Mouse (Mus musculus): ENCODE measurements around the gene AW011738. TPM values are rescaled to one million over a fixed set of nuclear protein-coding genes. Genes with fewer than 3 reads are reported as not detected.

The AW011738 gene
- polyA plus RNA-seq, 1 experiment from 2014 or later: 0.93 TPM

DNA sequence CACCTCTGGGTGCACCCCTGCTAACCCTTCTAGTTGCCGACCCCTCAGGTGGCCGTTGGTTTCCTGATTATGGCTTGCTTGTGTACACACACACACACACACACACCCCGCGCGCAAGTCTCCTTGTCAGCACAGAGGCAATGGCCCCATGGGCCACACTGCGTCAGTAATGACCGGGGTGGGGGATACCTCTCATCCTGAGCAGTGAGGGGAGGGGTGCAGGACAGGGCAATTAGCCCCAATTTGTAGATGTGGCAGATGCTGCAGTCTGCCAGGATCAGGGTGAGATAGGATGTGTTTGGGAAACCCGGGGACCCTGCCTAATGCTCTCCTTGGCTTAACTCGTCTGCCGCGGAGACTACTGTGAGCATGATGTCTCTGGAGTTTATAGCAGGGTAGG is 46.5 kb downstream of the AW011738 start:
- H3K27me3 ChIP-seq (replicated peaks; ENCODE audit: control insufficient read depth, insufficient read depth, low read length): peaks cover 21% of the 10 kb centered on the region; the same call in 1 of the 2 replicates
- TF ChIP-seq CTCF (IDR thresholded peaks at IDR 0.05; ENCODE audit: low read depth): no peak
- no peaks in the 10 kb centered on the region for H3K9me3 ChIP-seq (ENCODE audit: control insufficient read depth)
- H3K9ac ChIP-seq (ENCODE audit: low read depth, low read length): no peak overlapping the region
- no peak overlapping the region for H3K4me3 ChIP-seq (ENCODE audit: low read depth, low read length)
- no peak overlapping the region for H3K4me2 ChIP-seq (replicated peaks; ENCODE audit: low read depth)
- ATAC-seq: no peak
- WGBS: 49% methylated on average over 11 of the region's 11 CpGs
- no peaks in the 10 kb centered on the region for H3K4me1 ChIP-seq (replicated peaks; ENCODE audit: control insufficient read depth, insufficient read depth, low read length)
- H3K36me3 ChIP-seq (ENCODE audit: control insufficient read depth, insufficient read depth): peaks cover 43% of the 10 kb centered on the region
- no peak overlapping the region for H3K27ac ChIP-seq (ENCODE audit: low read depth, low read length)

DNA sequence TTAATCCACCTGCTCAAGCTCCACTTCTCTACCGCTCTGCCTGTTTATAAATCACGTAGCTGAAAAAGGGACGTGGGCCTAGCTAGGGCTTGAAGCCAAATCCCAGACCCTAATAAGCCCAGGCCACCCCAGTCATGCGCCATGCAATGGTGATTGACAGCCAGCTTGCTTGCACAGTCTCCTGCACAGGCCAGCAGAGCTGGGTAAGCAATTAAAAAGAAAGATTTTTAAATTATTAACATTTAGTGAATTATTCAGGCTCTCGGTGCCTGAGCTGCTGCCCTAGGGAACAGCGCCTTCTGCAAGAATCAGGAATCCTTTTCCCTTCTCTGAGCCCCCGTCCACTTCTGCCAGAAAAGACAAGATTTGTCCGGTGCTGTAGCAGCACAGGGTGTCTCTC is 48.0 kb downstream of the AW011738 start:
- Histone ChIP-seq H3K36me3 (ENCODE audit: control insufficient read depth, insufficient read depth) (peaks cover 28% of the 10 kb centered on the region), H3K27ac (ENCODE audit: low read depth, low read length) (no peak overlapping the region), H3K4me1 (replicated peaks; ENCODE audit: control insufficient read depth, insufficient read depth, low read length) (no peaks in the 10 kb centered on the region), H3K4me3 (ENCODE audit: low read depth, low read length) (no peak overlapping the region), H3K9me3 (ENCODE audit: control insufficient read depth) (no peaks in the 10 kb centered on the region), H3K9ac (ENCODE audit: low read depth, low read length) (no peak overlapping the region), H3K27me3 (replicated peaks; ENCODE audit: control insufficient read depth, insufficient read depth, low read length) (peaks cover 33% of the 10 kb centered on the region), H3K4me2 (replicated peaks; ENCODE audit: low read depth) (no peak overlapping the region)
- TF ChIP-seq CTCF (IDR thresholded peaks at IDR 0.05; ENCODE audit: low read depth): no peak
- no peak for ATAC-seq
- 75% methylated on average over 8 of the region's 8 CpGs for WGBS

DNA sequence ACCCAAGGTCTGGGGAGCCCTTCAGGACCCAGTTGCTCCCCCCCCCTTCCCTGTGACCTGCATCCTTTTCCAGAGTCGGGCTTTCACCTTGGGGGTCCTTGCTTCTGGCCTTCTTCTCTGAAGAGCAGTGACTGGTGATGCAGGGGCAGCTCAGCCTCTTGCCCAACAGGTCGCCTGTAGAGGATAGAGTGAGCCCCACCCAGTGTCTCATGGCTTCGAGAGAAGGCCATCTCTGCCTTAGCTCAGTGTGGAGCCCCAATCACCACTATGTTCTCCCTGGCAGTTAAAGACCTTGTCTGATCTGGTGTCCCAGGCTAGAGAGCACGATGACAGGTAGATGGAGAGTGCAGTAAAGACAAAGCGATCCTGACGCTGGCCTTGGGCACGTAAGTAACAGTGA is 49.0 kb downstream of the AW011738 start:
- no peaks in the 10 kb centered on the region for H3K4me1 ChIP-seq (replicated peaks; ENCODE audit: control insufficient read depth, insufficient read depth, low read length)
- no peak overlapping the region for H3K27ac ChIP-seq (ENCODE audit: low read depth, low read length)
- WGBS: 38% methylated on average over 7 of the region's 7 CpGs
- peaks cover 33% of the 10 kb centered on the region for H3K27me3 ChIP-seq (replicated peaks; ENCODE audit: control insufficient read depth, insufficient read depth, low read length)
- no peaks in the 10 kb centered on the region for H3K9me3 ChIP-seq (ENCODE audit: control insufficient read depth)
- no peak overlapping the region for H3K9ac ChIP-seq (ENCODE audit: low read depth, low read length)
- no peak for ATAC-seq
- no peak overlapping the region for H3K4me3 ChIP-seq (ENCODE audit: low read depth, low read length)
- no peak for TF ChIP-seq CTCF (IDR thresholded peaks at IDR 0.05; ENCODE audit: low read depth)
- H3K36me3 ChIP-seq (ENCODE audit: control insufficient read depth, insufficient read depth): peaks cover 18% of the 10 kb centered on the region
- no peak overlapping the region for H3K4me2 ChIP-seq (replicated peaks; ENCODE audit: low read depth)

DNA sequence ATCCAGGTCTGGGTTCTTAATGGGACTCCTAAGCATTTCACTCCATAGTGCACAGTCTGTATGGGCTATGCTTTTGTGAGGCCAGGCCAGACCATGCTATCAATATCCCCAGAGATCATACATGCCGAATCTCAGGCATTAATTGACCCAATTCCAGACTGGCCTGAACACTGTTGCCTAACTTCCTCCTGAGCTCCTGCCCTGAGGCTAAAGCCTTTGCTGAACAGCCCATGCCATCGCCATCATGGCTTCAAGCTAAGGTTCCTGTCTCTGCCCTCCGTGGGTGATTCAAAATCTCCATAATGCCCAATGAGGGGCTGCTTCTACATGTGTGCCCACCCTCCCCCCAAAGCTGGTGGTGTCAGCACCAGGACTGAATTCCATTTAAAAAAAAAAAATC is 49.5 kb downstream of the AW011738 start:
- Histone ChIP-seq H3K27ac (ENCODE audit: low read depth, low read length) (no peak overlapping the region), H3K36me3 (ENCODE audit: control insufficient read depth, insufficient read depth) (peaks cover 13% of the 10 kb centered on the region), H3K27me3 (replicated peaks; ENCODE audit: control insufficient read depth, insufficient read depth, low read length) (peaks cover 33% of the 10 kb centered on the region), H3K9me3 (ENCODE audit: control insufficient read depth) (no peaks in the 10 kb centered on the region), H3K4me1 (replicated peaks; ENCODE audit: control insufficient read depth, insufficient read depth, low read length) (no peaks in the 10 kb centered on the region), H3K4me3 (ENCODE audit: low read depth, low read length) (no peak overlapping the region), H3K4me2 (replicated peaks; ENCODE audit: low read depth) (no peak overlapping the region), H3K9ac (ENCODE audit: low read depth, low read length) (no peak overlapping the region)
- no peak for TF ChIP-seq CTCF (IDR thresholded peaks at IDR 0.05; ENCODE audit: low read depth)
- ATAC-seq: no peak
- WGBS: 36% methylated on average over 3 of the region's 3 CpGs

DNA sequence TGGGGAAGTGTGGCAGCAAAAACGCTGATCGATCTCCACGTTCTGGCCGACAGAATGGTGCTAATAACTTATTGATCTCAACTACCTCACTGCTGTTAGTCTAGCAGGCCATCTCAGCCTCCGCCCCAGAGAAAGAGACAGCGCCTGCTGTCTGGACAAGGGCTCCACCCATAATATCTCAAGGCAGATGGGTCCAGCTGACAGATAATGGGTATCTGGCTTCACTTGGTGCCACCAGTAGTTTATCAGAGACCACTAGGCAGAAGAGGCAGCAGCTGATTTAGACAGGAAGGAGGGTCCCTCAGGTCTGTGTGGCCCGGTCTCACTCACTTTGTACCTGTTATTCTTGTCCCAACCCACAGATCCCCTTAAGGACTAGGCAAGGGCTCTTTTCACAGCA is 49.9 kb downstream of the AW011738 start:
- H3K36me3 ChIP-seq (ENCODE audit: control insufficient read depth, insufficient read depth): peaks cover 9% of the 10 kb centered on the region
- peaks cover 33% of the 10 kb centered on the region for H3K27me3 ChIP-seq (replicated peaks; ENCODE audit: control insufficient read depth, insufficient read depth, low read length)
- ATAC-seq: no peak; the same call in 1 of the 2 replicates
- H3K9ac ChIP-seq (ENCODE audit: low read depth, low read length): no peak overlapping the region
- no peak overlapping the region for H3K27ac ChIP-seq (ENCODE audit: low read depth, low read length)
- WGBS: 41% methylated on average over 7 of the region's 7 CpGs
- H3K9me3 ChIP-seq (ENCODE audit: control insufficient read depth): no peaks in the 10 kb centered on the region
- no peak overlapping the region for H3K4me3 ChIP-seq (ENCODE audit: low read depth, low read length)
- no peaks in the 10 kb centered on the region for H3K4me1 ChIP-seq (replicated peaks; ENCODE audit: control insufficient read depth, insufficient read depth, low read length)
- TF ChIP-seq CTCF (IDR thresholded peaks at IDR 0.05; ENCODE audit: low read depth): no peak
- no peak overlapping the region for H3K4me2 ChIP-seq (replicated peaks; ENCODE audit: low read depth)

DNA sequence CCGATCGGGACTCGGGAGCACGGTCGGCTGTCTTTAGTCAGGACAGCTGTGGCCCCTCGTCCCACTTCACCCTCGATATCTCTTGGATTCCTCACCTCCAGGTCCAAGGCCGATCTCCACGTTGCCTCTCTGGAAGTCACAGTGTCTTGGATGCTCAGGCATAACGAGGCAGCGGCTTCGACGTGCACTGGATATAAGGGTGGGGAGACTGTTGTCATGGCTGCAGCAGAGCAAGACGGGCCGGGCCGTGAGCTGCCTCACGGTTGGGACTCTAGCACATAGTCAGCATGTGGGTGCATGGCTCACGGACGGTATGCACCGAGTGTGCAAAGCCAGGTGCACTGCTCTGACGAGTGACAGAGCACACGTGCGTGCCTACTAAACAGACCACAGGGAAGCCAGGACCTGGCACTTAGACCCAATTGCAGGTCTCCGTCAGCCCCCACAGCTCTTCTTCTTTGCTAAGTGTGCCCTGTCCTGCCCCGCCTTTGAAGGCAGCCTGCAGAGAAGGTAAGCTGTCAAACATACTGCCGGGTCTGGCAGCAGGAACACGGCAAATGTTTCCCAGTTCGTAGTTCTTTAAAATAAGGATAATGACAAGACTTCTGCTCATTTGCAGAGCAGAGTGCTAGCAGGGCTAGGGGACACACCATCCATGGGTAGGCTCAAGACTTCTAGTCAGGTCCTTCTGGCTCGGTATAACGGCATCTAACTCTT is 51.4 kb downstream of the AW011738 start:
- no peak overlapping the region for H3K9ac ChIP-seq (ENCODE audit: low read depth, low read length)
- WGBS: 3% methylated on average over 28 of the region's 30 CpGs
- no peak for TF ChIP-seq CTCF (IDR thresholded peaks at IDR 0.05; ENCODE audit: low read depth)
- peaks cover 33% of the 10 kb centered on the region for H3K27me3 ChIP-seq (replicated peaks; ENCODE audit: control insufficient read depth, insufficient read depth, low read length)
- H3K4me2 ChIP-seq (replicated peaks; ENCODE audit: low read depth): peak overlapping the region; percentile 43
- ATAC-seq: peak; percentile 56
- peak overlapping the region; percentile 20; the same call in 1 of the 2 replicates for H3K4me3 ChIP-seq (ENCODE audit: low read depth, low read length)
- H3K36me3 ChIP-seq (ENCODE audit: control insufficient read depth, insufficient read depth): no peaks in the 10 kb centered on the region
- no peak overlapping the region for H3K27ac ChIP-seq (ENCODE audit: low read depth, low read length)
- H3K4me1 ChIP-seq (replicated peaks; ENCODE audit: control insufficient read depth, insufficient read depth, low read length): no peaks in the 10 kb centered on the region
- no peaks in the 10 kb centered on the region for H3K9me3 ChIP-seq (ENCODE audit: control insufficient read depth)

Small RNA genes lying within 50 kb of the gene (microRNA-seq; reads per million reads assigned to microRNA genes)
- gene Mir7658: 2.2 reads per million

Other genes starting within 250 kb of the AW011738 start
- 129 and 138 TPM in 2 replicates for gene C1qtnf12, start 241.0 kb upstream of the AW011738 start, polyA plus RNA-seq (2015; fragmentation: Nextera tagmentation; extraction: Ambion mirVana)
- 5.8 and 6.0 TPM in 2 replicates for gene B3galt6, start 210.7 kb upstream of the AW011738 start, polyA plus RNA-seq (2015; fragmentation: Nextera tagmentation; extraction: Ambion mirVana)
- gene Sdf4, start 210.4 kb upstream of the AW011738 start, polyA plus RNA-seq (2015; fragmentation: Nextera tagmentation; extraction: Ambion mirVana): 219 and 222 TPM in 2 replicates
- 0.14 and 0.35 TPM in 2 replicates for gene Tnfrsf4, start 189.5 kb upstream of the AW011738 start, polyA plus RNA-seq (2015; fragmentation: Nextera tagmentation; extraction: Ambion mirVana)
- gene Tnfrsf18, start 177.1 kb upstream of the AW011738 start, polyA plus RNA-seq (2015; fragmentation: Nextera tagmentation; extraction: Ambion mirVana): 0.55 and 0.56 TPM in 2 replicates
- gene Ttll10, start 143.9 kb upstream of the AW011738 start, polyA plus RNA-seq (2015; fragmentation: Nextera tagmentation; extraction: Ambion mirVana): 2.1 and 2.6 TPM in 2 replicates
- 3.4 and 3.5 TPM in 2 replicates for gene 9430015G10Rik, start 93.3 kb upstream of the AW011738 start, polyA plus RNA-seq (2015; fragmentation: Nextera tagmentation; extraction: Ambion mirVana)
- gene Rnf223, start 72.8 kb upstream of the AW011738 start, polyA plus RNA-seq (2015; fragmentation: Nextera tagmentation; extraction: Ambion mirVana): not detected in 2 replicates
- 15.1 and 17.7 TPM in 2 replicates for gene Agrn, start 5.8 kb upstream of the AW011738 start, polyA plus RNA-seq (2015; fragmentation: Nextera tagmentation; extraction: Ambion mirVana)
- 36.0 and 40.5 TPM in 2 replicates for gene Isg15, start 2.5 kb upstream of the AW011738 start, polyA plus RNA-seq (2015; fragmentation: Nextera tagmentation; extraction: Ambion mirVana)
- gene Perm1, start 12.6 kb downstream of the AW011738 start, polyA plus RNA-seq (2015; fragmentation: Nextera tagmentation; extraction: Ambion mirVana): 0.39 and 0.47 TPM in 2 replicates
- 8.3 and 8.6 TPM in 2 replicates for gene Plekhn1, start 31.6 kb downstream of the AW011738 start, polyA plus RNA-seq (2015; fragmentation: Nextera tagmentation; extraction: Ambion mirVana)
- 19.9 and 20.4 TPM in 2 replicates for gene Noc2l, start 32.7 kb downstream of the AW011738 start, polyA plus RNA-seq (2015; fragmentation: Nextera tagmentation; extraction: Ambion mirVana)
- 0.18 TPM in 1 of 2 replicates, not detected in the other for gene Samd11, start 52.4 kb downstream of the AW011738 start, polyA plus RNA-seq (2015; fragmentation: Nextera tagmentation; extraction: Ambion mirVana)
- not detected in 2 replicates for gene Vmn2r-ps159, start 127.8 kb downstream of the AW011738 start, polyA plus RNA-seq (2015; fragmentation: Nextera tagmentation; extraction: Ambion mirVana)